Mouse (Mus musculus) lung, postnatal 0 days (tissue): Measurements from ENCODE around the gene Tshr. TPM values are rescaled to one million over a fixed set of nuclear protein-coding genes. Genes with fewer than 3 reads are reported as not detected.
"Not testable (repeated sequence)": the region's sequence is repeated elsewhere in the genome, so short reads cannot be mapped to it uniquely, and the experiment has no call there.

Experiments used
- ATAC-seq: fragments of 200-750 bp; cut with Nextera tagmentation; 2 replicates; pipeline ENCODE4 v1.8.0; 2017; ENCODE audit warnings: moderate library complexity
- DNase-seq: peaks from one replicate; pipeline ENCODE4 v3.0.0-alpha.2; 2016; ENCODE audit warnings: low spot score
- H3K27ac ChIP-seq: fragments of 300-500 bp; sonication (generic); 2 replicates; pipeline ENCODE4 v1.5.1; 2014; ENCODE audit warnings: antibody characterized with exemption, mild to moderate bottlenecking, low read length, mixed read lengths
- H3K27me3 ChIP-seq: fragments of 300-500 bp; sonication (generic); replicated peaks from 2 replicates; pipeline ENCODE4 v1.6.1; 2014; ENCODE audit warnings: low read length, mixed read lengths; ENCODE audit not compliant: insufficient read depth
- H3K36me3 ChIP-seq: fragments of 300-500 bp; sonication (generic); 2 replicates; pipeline ENCODE4 v1.6.1; 2014; ENCODE audit warnings: low read length, mixed read lengths; ENCODE audit not compliant: insufficient read depth
- H3K4me1 ChIP-seq: fragments of 300-500 bp; sonication (generic); 2 replicates; pipeline ENCODE4 v1.6.1; 2014; ENCODE audit warnings: antibody characterized with exemption, low read depth, low read length, mixed read lengths; ENCODE audit not compliant: insufficient read depth
- H3K4me2 ChIP-seq: fragments of 300-500 bp; sonication (generic); replicated peaks from 2 replicates; pipeline ENCODE4 v1.6.1; 2014; ENCODE audit warnings: low read depth, mild to moderate bottlenecking, low read length, moderate library complexity, mixed read lengths
- H3K4me3 ChIP-seq: fragments of 300-500 bp; sonication (generic); 2 replicates; pipeline ENCODE4 v1.5.1; 2014; ENCODE audit warnings: low read depth, low read length
- H3K9ac ChIP-seq: fragments of 300-500 bp; sonication (generic); replicated peaks from 2 replicates; pipeline ENCODE4 v1.6.1; 2014; ENCODE audit warnings: low read depth, mild to moderate bottlenecking
- H3K9me3 ChIP-seq: fragments of 300-500 bp; sonication (generic); 2 replicates; pipeline ENCODE4 v1.6.1; 2016; ENCODE audit warnings: low read length, mixed read lengths
- CTCF ChIP-seq: IDR thresholded peaks from 2 replicates; pipeline ENCODE4 v1.5.1; 2016; ENCODE audit warnings: antibody characterized with exemption, mild to moderate bottlenecking
- EP300 ChIP-seq: IDR thresholded peaks from 2 replicates; pipeline ENCODE4 v1.6.1; 2016; ENCODE audit warnings: antibody characterized with exemption, mild to moderate bottlenecking, control low read depth
- WGBS: fragments of 180-500 bp; shearing (Covaris S2); extraction: QIAGEN DNeasy Blood & Tissue Kit; methylation state at CpG from one replicate; pipeline ENCODE4 v1.1.7; 2014; 5-methylcytosine and 5-hydroxymethylcytosine counted together
- polyA plus RNA-seq: library from polyadenylated mRNA; unstranded; fragments of >200 nt; fragmentation: Nextera tagmentation; extraction: Ambion mirVana; gene quantifications from 2 replicates; pipeline ENCODE4 v1.2.1, GENCODE M21; 2015

Gene Tshr
- polyA plus RNA-seq, 1 experiment from 2014 or later: 0.17 TPM

DNA sequence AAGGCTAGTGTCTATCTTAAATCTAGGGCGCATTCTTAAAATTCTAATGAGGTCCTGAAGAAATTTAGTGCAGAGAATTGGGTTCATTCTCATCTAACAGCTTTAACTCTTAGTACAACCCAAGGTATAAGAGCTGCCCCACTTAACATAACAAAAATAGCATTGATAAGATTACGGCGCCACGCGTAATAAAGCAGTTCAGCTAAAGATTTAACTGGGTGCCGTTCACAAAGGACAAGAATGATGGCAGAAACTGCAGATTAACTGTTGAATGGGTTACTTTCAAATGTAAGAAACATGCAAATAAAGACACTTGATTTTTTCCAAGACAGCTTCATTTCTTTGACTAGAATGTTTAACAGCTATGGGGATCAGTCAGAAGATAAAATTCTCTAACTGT lies 199.0 kb downstream of the Tshr start:
- Histone ChIP-seq H3K9ac (no peak overlapping the region), H3K4me2 (no peak overlapping the region), H3K9me3 (no peaks in the 10 kb centered on the region), H3K4me1 (peaks cover 8% of the 10 kb centered on the region; the same call in 1 of the 2 replicates), H3K36me3 (no peaks in the 10 kb centered on the region), H3K27me3 (no peaks in the 10 kb centered on the region), H3K27ac (no peak overlapping the region), H3K4me3 (no peak overlapping the region)
- ATAC-seq: no peak
- 68% methylated on average over 6 of the region's 6 CpGs for WGBS
- no peak for DNase-seq
- no peak for TF ChIP-seq EP300
- no peak for TF ChIP-seq CTCF

- no peak overlapping the region for H3K27ac ChIP-seq
- DNase-seq (no peak), ATAC-seq (no peak)
- H3K36me3 ChIP-seq: no peaks in the 10 kb centered on the region
- H3K9me3 ChIP-seq: no peaks in the 10 kb centered on the region
- H3K9ac ChIP-seq: no peak overlapping the region
- peaks cover 8% of the 10 kb centered on the region; the same call in 1 of the 2 replicates for H3K4me1 ChIP-seq
- 80% methylated on average over 3 of the region's 3 CpGs for WGBS
- no peak overlapping the region for H3K4me3 ChIP-seq
- H3K27me3 ChIP-seq: no peaks in the 10 kb centered on the region
- TF ChIP-seq EP300: no peak
- no peak for TF ChIP-seq CTCF
- no peak overlapping the region for H3K4me2 ChIP-seq
Measured at GRCm38 (mm10) chr12:91585206-91585605, 200.8 kb downstream of the Tshr start.

- H3K4me1 ChIP-seq: peaks cover 10% of the 10 kb centered on the region; the same call in 1 of the 2 replicates
- ATAC-seq, H3K36me3 ChIP-seq, H3K9ac ChIP-seq, DNase-seq, H3K27me3 ChIP-seq, H3K27ac ChIP-seq, H3K4me3 ChIP-seq, H3K4me2 ChIP-seq, H3K9me3 ChIP-seq: not testable (repeated sequence)
- 97% methylated on average over 4 of the region's 4 CpGs for WGBS
Measured at GRCm38 (mm10) chr12:91585815-91586214, 201.5 kb downstream of the Tshr start.

GRCm38 (mm10) chr12:91587077-91587476 lies 202.7 kb downstream of the Tshr start:
- H3K36me3 ChIP-seq: no peaks in the 10 kb centered on the region
- ATAC-seq (no peak), DNase-seq (no peak)
- TF ChIP-seq EP300: no peak
- WGBS: 40% methylated on average over 3 of the region's 3 CpGs
- no peaks in the 10 kb centered on the region for H3K27me3 ChIP-seq
- no peak overlapping the region for H3K4me3 ChIP-seq
- no peaks in the 10 kb centered on the region for H3K9me3 ChIP-seq
- peak overlapping the region; percentile 64; the same call in 1 of the 2 replicates for H3K4me2 ChIP-seq
- H3K27ac ChIP-seq: no peak overlapping the region
- no peak overlapping the region for H3K9ac ChIP-seq
- H3K4me1 ChIP-seq: peaks cover 13% of the 10 kb centered on the region; the same call in 1 of the 2 replicates

DNA sequence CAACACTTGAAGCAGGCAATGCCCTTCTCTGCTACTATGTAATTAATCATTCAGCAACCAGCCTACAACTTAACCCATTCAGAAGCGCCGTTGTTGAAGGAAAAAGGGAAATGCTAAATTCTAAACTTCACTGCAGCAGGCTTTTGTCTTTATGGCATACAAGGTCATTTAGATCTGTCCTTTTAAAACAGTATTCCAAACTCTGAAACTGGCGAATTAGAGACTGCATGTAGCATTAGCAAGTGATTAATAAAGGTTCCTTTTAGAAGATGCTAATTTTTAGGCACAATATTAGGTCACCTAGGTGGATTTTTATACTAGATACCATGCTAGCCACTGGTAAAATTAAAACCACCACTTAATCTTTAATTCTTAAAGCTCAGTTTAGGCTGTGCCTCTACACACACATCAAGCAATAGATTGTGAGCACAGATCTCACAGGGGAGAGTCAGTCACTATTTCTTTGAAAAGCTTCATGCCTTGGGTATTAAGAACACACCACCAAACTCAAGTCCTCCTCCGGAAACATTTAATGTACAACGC lies 203.2 kb downstream of the Tshr start:
- Histone ChIP-seq H3K27me3 (no peaks in the 10 kb centered on the region), H3K36me3 (no peaks in the 10 kb centered on the region), H3K4me3 (peak overlapping the region; percentile 85), H3K27ac (peak overlapping the region; percentile 100), H3K4me1 (peaks cover 13% of the 10 kb centered on the region; the same call in 1 of the 2 replicates), H3K4me2 (peak overlapping the region; percentile 64), H3K9ac (peak overlapping the region; percentile 96), H3K9me3 (no peaks in the 10 kb centered on the region)
- no peak for ATAC-seq
- no peak for DNase-seq
- no peak for TF ChIP-seq CTCF
- no peak for TF ChIP-seq EP300
- WGBS: 6% methylated on average over 5 of the region's 5 CpGs

DNA sequence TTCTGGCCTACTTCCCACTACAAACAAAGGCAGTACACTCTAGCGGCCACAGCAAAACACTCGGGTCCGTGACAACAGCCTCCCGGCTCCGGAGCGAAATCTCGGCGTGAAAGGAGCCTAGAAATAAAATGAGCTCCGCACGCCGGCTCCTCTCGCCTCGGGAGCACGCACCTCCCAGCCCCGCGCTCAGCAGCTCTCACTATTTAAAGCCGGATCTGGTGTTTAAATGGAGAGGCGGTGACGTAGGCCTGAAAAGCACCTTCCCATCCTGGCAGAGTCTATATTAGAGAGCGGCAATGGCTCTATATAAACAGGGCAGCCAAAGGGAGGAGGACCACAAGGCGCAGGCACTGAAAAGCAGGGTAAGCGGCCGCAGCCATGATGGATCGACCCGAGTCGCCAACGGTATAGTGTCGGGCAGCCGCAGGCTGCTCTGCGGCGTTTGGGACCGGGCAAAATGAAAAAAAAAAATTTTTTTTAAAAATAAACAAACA lies 203.9 kb downstream of the Tshr start:
- no peaks in the 10 kb centered on the region for H3K9me3 ChIP-seq
- peak overlapping the region; percentile 85 for H3K4me3 ChIP-seq
- TF ChIP-seq EP300 (peak; percentile 75), CTCF (peak; percentile 29; the same call in 1 of the 2 replicates)
- no peaks in the 10 kb centered on the region for H3K27me3 ChIP-seq
- peak overlapping the region; percentile 96 for H3K9ac ChIP-seq
- H3K4me2 ChIP-seq: peak overlapping the region; percentile 64
- DNase-seq (peak; percentile 98), ATAC-seq (peak; percentile 82)
- H3K36me3 ChIP-seq: no peaks in the 10 kb centered on the region
- peak overlapping the region; percentile 100 for H3K27ac ChIP-seq
- WGBS: under 1% methylated on average over 32 of the region's 32 CpGs
- peaks cover 13% of the 10 kb centered on the region; the same call in 1 of the 2 replicates for H3K4me1 ChIP-seq
